Mouse (Mus musculus) heart, embryonic 14.5 days (tissue): ENCODE measurements around the gene Sort1. TPM values are rescaled to one million over a fixed set of nuclear protein-coding genes. Genes with fewer than 3 reads are reported as not detected.

ENCODE experiments used
- ATAC-seq: fragments of 200-750 bp; cut with Nextera tagmentation; 2 replicates; pipeline ENCODE4 v1.8.0; 2017; ENCODE audit warnings: low read depth, moderate TSS enrichment; ENCODE audit not compliant: insufficient number of reproducible peaks, insufficient read depth, low FRiP score
- H3K27ac ChIP-seq, 2 experiments: fragments of 200-500 bp in 1 of 2; fragments of 300-500 bp in 1 of 2; sonication (generic) in 1 of 2; replicated peaks in 1 of 2; 2 replicates each; pipeline ENCODE4 v1.5.1; 2012 to 2014; ENCODE audit warnings: low read depth in 2 of 2, low read length in 2 of 2, control low read depth in 1 of 2, mild to moderate bottlenecking in 1 of 2, mixed read lengths in 1 of 2; ENCODE audit not compliant: control insufficient read depth in 1 of 2, insufficient read depth in 1 of 2
- H3K27me3 ChIP-seq: fragments of 300-500 bp; sonication (generic); 2 replicates; pipeline ENCODE4 v1.6.1; 2014; ENCODE audit warnings: mild to moderate bottlenecking, low read length, control low read depth; ENCODE audit not compliant: control insufficient read depth, insufficient read depth
- H3K36me3 ChIP-seq: fragments of 300-500 bp; sonication (generic); 2 replicates; pipeline ENCODE4 v1.6.1; 2014; ENCODE audit warnings: mild to moderate bottlenecking, control low read depth, low read length, mixed read lengths; ENCODE audit not compliant: control insufficient read depth, insufficient read depth
- H3K4me1 ChIP-seq, 2 experiments: fragments of 200-500 bp in 1 of 2; fragments of 300-500 bp in 1 of 2; sonication (generic) in 1 of 2; 2 replicates each; pipeline ENCODE4 v1.6.1; 2012 to 2014; ENCODE audit warnings: low read length in 2 of 2, control low read depth in 1 of 2, mixed read lengths in 1 of 2; ENCODE audit not compliant: control insufficient read depth in 2 of 2, insufficient read depth in 2 of 2
- H3K4me2 ChIP-seq: fragments of 300-500 bp; sonication (generic); 2 replicates; pipeline ENCODE4 v1.6.1; 2014; ENCODE audit warnings: mild to moderate bottlenecking, low read length
- H3K4me3 ChIP-seq, 2 experiments: fragments of 200-500 bp in 1 of 2; fragments of 300-500 bp in 1 of 2; sonication (generic) in 1 of 2; 2 replicates each; pipeline ENCODE4 v1.5.1; 2012 to 2014; ENCODE audit warnings: low read length in 2 of 2, mild to moderate bottlenecking in 2 of 2, control low read depth in 1 of 2, low read depth in 1 of 2, moderate library complexity in 1 of 2; ENCODE audit not compliant: control insufficient read depth in 1 of 2, insufficient read depth in 1 of 2
- H3K9ac ChIP-seq: fragments of 300-500 bp; sonication (generic); 2 replicates; pipeline ENCODE4 v1.6.1; 2014; ENCODE audit warnings: mild to moderate bottlenecking, low read length
- H3K9me3 ChIP-seq: fragments of 300-500 bp; sonication (generic); 2 replicates; pipeline ENCODE4 v1.6.1; 2016; ENCODE audit warnings: low read length, control low read depth; ENCODE audit not compliant: control insufficient read depth
- WGBS: fragments of 180-500 bp; shearing (Covaris S2); extraction: QIAGEN DNeasy Blood & Tissue Kit; methylation state at CpG from one replicate; pipeline ENCODE4 v1.1.7; 2014; 5-methylcytosine and 5-hydroxymethylcytosine counted together
- polyA plus RNA-seq: library from polyadenylated mRNA; unstranded; fragments of >200 nt; fragmentation: Nextera tagmentation; extraction: Ambion mirVana; gene quantifications from 2 replicates; pipeline ENCODE4 v1.2.1, GENCODE M21; 2014

Gene Sort1
- polyA plus RNA-seq, 1 experiment from 2014 or later = 21.4 TPM

DNA sequence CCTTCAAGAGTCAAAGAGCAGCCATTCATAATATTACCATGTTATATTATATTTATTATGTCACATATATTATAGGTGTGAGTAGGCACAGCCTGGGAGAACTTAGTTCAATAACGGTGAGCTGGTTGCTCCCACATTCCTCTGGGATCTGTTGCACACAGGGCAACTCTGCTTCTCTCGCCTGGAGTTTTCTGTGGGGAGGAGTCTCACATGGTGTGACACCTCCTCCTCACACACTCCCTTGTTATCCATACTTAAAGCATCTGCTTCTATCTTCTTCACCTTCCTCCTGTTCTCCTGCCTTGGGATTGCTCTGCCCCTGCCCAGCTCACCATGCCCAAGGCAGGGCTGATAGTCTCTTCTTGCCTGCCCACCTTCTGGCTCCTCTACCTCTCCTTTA lies 57.2 kb downstream of the Sort1 start:
- 69% methylated on average over 2 of the region's 2 CpGs for WGBS
- H3K4me2 ChIP-seq = no peak overlapping the region
- ATAC-seq = no peak
- H3K4me3 ChIP-seq = no peak overlapping the region
- peaks cover 80% of the 10 kb centered on the region for H3K36me3 ChIP-seq
- H3K27me3 ChIP-seq = no peaks in the 10 kb centered on the region
- H3K27ac ChIP-seq = no peak overlapping the region
- H3K9me3 ChIP-seq = no peaks in the 10 kb centered on the region
- no peak overlapping the region for H3K9ac ChIP-seq
- H3K4me1 ChIP-seq = no peaks in the 10 kb centered on the region

DNA sequence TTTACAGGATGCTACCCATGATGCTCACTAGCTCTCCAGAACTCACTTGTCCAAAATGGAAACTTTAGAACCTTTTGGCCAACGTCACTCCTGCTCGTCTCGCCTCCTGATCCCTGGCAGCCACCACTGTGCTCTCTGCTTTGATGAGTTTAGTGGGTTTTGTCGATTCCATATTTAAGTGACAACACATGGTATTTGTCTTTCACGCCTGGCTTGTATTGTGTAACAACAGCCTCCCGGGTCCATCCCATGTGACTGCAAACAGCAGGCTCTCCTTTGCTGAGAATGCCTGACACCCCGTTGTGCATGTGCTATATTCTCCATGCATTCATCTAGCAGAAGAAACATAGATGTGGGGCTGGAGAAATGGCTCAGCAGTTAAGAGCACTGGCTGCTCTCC lies 58.3 kb downstream of the Sort1 start:
- WGBS = 69% methylated on average over 7 of the region's 7 CpGs
- no peak overlapping the region for H3K27ac ChIP-seq
- no peaks in the 10 kb centered on the region for H3K4me1 ChIP-seq
- ATAC-seq = no peak
- H3K9ac ChIP-seq = no peak overlapping the region
- no peaks in the 10 kb centered on the region for H3K27me3 ChIP-seq
- no peak overlapping the region for H3K4me2 ChIP-seq
- H3K9me3 ChIP-seq = no peaks in the 10 kb centered on the region
- H3K36me3 ChIP-seq = peaks cover 83% of the 10 kb centered on the region
- H3K4me3 ChIP-seq = no peak overlapping the region

DNA sequence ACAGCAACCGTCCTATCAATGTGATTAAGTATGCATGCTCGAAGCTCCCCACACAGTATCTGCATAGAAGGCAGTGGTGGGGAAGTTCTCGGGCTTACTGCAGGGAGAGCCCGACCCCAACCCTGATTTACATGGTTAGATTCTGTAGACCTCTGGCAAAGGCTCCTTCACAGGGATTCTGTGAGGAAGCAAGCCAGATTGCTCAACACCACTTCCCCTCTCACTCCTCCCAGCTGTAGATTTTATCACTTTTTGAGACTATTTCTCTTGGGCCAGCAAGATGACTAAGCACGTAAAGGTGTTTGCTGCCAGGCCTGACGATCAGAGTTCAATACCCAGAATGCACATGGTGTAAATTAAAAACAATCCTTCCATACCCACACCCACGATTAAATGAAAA lies 62.0 kb downstream of the Sort1 start:
- peaks cover 84% of the 10 kb centered on the region for H3K36me3 ChIP-seq
- H3K9ac ChIP-seq = no peak overlapping the region
- H3K27ac ChIP-seq = no peak overlapping the region
- 90% methylated on average over 7 of the region's 7 CpGs for WGBS
- H3K4me1 ChIP-seq = no peaks in the 10 kb centered on the region
- no peak for ATAC-seq
- H3K9me3 ChIP-seq = no peaks in the 10 kb centered on the region
- H3K27me3 ChIP-seq = no peaks in the 10 kb centered on the region
- H3K4me3 ChIP-seq = no peak overlapping the region
- H3K4me2 ChIP-seq = no peak overlapping the region

DNA sequence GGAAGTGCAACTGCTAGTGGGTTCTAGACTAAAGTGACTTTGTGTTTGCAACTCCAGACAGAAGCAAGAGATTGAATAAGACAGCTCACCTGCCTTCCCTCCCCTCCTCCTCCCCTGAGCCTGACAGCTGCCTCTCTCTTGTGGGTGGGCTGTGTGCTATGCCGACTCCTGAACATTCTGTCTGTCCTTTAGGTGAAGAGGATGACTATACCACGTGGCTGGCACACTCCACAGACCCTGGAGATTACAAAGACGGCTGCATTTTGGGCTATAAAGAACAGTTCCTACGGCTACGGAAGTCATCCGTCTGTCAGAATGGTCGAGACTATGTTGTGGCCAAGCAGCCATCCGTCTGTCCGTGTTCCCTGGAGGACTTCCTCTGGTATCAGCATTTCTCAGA lies 64.5 kb downstream of the Sort1 start:
- Histone ChIP-seq H3K9ac (no peak overlapping the region), H3K27me3 (no peaks in the 10 kb centered on the region), H3K9me3 (no peaks in the 10 kb centered on the region), H3K4me1 (no peaks in the 10 kb centered on the region), H3K36me3 (peaks cover 88% of the 10 kb centered on the region), H3K27ac (no peak overlapping the region), H3K4me3 (no peak overlapping the region), H3K4me2 (no peak overlapping the region)
- no peak for ATAC-seq
- WGBS = 46% methylated on average over 9 of the region's 9 CpGs

DNA sequence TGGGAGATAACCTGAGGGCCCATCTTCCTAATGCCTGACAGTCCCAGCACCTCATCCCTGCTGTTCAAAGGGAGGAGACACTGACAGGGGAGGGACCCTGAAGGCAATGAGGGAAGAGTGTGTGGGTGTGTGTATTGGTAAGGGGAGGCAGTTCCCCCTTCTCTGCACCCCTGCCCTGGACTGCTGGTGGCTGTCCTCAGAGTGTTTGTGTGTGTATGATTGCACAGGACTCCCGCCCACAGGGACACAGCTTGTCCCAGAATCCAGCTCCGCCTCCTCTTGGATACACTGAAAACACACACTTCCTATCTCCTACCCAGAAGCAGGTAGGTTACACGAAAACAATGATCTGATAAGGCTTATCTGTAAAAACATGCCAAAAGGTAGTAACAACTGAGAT lies 71.4 kb downstream of the Sort1 start:
- ATAC-seq = no peak
- Histone ChIP-seq H3K4me3 (no peak overlapping the region), H3K4me2 (no peak overlapping the region), H3K27me3 (no peaks in the 10 kb centered on the region), H3K9me3 (no peaks in the 10 kb centered on the region), H3K27ac (no peak overlapping the region), H3K4me1 (peaks cover 0 to under 1% of the 10 kb centered on the region in 2 experiments; a peak in 1 of 4 replicates), H3K9ac (no peak overlapping the region), H3K36me3 (peaks cover 82% of the 10 kb centered on the region)
- WGBS = 71% methylated on average over 3 of the region's 3 CpGs

DNA sequence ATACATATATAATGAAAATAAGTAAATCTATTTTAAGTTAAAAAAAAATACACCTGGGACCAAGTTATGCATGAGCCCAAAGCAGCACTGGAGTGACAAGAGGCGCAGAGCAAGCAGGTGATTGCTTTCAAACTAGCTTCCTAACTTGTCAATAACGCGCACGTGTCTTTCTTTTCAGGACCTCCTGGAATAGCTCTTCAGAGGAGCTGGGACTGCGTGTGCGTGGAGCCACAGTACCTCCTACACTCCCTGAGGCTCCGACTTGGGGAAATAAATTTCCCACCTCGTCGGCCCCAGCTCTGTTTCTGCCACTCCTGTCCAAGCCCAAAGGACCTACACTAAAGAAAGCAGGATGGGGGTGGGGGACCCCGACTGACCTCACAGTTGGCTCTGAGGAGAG lies 73.2 kb downstream of the Sort1 start:
- H3K27ac ChIP-seq = no peak overlapping the region
- H3K4me3 ChIP-seq = no peak overlapping the region
- 88% methylated on average over 10 of the region's 10 CpGs for WGBS
- H3K9ac ChIP-seq = no peak overlapping the region
- ATAC-seq = no peak
- H3K9me3 ChIP-seq = no peaks in the 10 kb centered on the region
- no peaks in the 10 kb centered on the region for H3K27me3 ChIP-seq
- H3K4me2 ChIP-seq = no peak overlapping the region
- peaks cover 5 to 11% of the 10 kb centered on the region in 2 experiments for H3K4me1 ChIP-seq
- peaks cover 64% of the 10 kb centered on the region for H3K36me3 ChIP-seq

DNA sequence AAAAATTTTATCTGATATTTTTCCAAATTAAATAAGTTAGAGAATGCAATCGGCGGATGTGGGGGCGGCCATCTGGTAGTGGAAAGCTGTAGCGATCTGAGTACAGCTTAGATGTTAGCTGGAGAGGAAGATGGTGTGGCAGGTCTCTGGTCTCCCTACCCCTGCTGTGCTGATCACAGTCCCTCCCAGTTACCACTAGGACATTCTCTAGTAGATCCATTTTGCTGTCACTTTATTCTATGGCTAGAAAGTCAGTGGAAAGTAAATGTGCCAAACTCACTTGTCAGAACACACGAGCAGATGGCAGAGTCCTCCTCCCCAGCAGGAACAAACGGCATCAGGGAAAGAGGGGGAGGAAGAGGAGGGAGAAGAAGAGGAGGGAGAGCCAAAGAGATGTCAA lies 74.6 kb downstream of the Sort1 start:
- H3K4me1 ChIP-seq = peaks cover 5 to 14% of the 10 kb centered on the region in 2 experiments
- no peak for ATAC-seq
- WGBS = 70% methylated on average over 6 of the region's 6 CpGs
- no peak overlapping the region for H3K4me3 ChIP-seq
- no peak overlapping the region for H3K27ac ChIP-seq
- H3K27me3 ChIP-seq = no peaks in the 10 kb centered on the region
- no peak overlapping the region for H3K9ac ChIP-seq
- H3K4me2 ChIP-seq = no peak overlapping the region
- peaks cover 51% of the 10 kb centered on the region for H3K36me3 ChIP-seq
- no peaks in the 10 kb centered on the region for H3K9me3 ChIP-seq

DNA sequence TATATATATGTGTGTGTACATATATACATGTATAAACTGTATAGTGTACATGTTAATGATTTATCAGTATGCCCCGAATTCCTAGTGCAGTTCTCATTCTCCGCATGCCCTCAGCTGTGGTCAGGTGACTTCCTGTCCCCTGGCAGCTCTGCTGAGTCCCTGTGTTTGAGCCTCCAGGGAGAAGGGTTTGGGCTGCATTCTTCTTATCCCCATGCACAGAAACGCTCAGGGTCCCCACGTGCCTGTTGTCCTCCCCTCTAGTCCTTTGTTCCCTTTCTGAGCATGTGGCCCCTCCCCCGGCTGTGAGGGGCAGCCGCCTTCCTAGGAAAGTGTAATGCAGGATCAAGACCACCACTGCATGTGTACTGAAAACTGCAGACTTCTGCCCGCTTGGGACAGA lies 77.0 kb downstream of the Sort1 start:
- H3K4me1 ChIP-seq = peaks cover 22 to 32% of the 10 kb centered on the region in 2 experiments
- no peak overlapping the region for H3K27ac ChIP-seq
- 11% methylated on average over 7 of the region's 7 CpGs for WGBS
- no peak overlapping the region for H3K4me2 ChIP-seq
- ATAC-seq = no peak
- H3K36me3 ChIP-seq = peaks cover 26% of the 10 kb centered on the region
- H3K9me3 ChIP-seq = no peaks in the 10 kb centered on the region
- H3K27me3 ChIP-seq = no peaks in the 10 kb centered on the region
- H3K4me3 ChIP-seq = no peak overlapping the region
- no peak overlapping the region for H3K9ac ChIP-seq
